Mouse (Mus musculus) bone marrow macrophage, adult 2 months (primary cell): ENCODE results near the gene Dusp10.

Source experiments
- CTCF ChIP-seq: IDR thresholded peaks from 2 replicates; pipeline ENCODE4 v1.5.1; 2012; ENCODE audit warnings: low read depth, mild to moderate bottlenecking, low read length, moderate library complexity
- POLR2A ChIP-seq: IDR thresholded peaks from 2 replicates; pipeline ENCODE4 v1.6.1; 2012; ENCODE audit warnings: mild to moderate bottlenecking, low read depth, low read length, borderline replicate concordance

DNA sequence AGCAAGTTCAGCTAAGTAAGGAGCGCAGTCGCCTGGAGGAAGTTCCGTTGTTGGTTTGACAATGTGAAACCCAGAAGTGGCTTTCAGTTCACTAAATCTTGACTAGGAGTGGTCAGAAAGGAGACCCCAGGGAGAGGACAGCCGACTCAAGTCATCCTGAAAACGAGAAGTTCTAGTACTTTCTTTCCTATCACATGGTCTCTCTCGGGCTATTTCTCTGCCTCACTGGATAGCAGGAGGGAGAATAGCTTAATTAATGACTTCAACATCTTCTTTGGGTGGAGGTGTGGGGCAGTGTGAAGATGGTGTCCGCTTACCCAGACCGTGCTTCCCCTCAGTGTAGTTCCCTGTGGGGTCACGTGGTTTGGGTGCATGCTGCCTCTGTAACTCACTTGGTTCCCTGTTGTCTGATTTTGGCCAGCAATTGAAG is 33.3 kb upstream of the Dusp10 start:
- TF ChIP-seq POLR2A (no peak), CTCF (no peak)
